Mouse (Mus musculus): ENCODE data around the gene Mindy4. TPM values are rescaled to one million over a fixed set of nuclear protein-coding genes. Genes with fewer than 3 reads are reported as not detected.

Gene Mindy4
- polyA plus RNA-seq, 1 experiment from 2014 or later = 17.0 TPM

DNA sequence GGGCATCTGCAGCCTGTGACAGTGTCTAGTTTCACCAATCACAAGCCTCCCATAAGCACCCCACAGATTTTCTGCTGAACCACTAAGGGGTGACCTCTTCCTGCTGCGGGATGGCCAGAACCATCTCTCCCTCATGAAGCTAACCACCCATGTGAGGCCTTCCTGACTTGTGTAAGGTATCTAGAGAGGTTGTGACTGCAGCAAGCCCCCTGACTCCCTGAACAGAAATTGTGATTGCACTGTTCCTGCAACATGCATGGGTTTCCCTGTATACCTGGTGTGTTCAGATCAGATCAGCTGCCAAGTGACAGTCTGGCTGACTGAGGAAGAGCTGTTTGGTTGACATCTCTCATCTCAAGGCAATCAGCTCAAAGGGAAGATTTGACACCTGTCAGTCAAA, 159.5 kb downstream of the Mindy4 start:
- Histone ChIP-seq H3K9ac (replicated peaks; ENCODE audit: low read length) (no peak overlapping the region), H3K4me2 (replicated peaks; ENCODE audit: low read depth, low read length) (no peak overlapping the region), H3K27ac (ENCODE audit: low read length) (no peak overlapping the region), H3K36me3 (ENCODE audit: insufficient read depth, low read length) (no peaks in the 10 kb centered on the region), H3K27me3 (ENCODE audit: insufficient read depth, low read length) (no peaks in the 10 kb centered on the region), H3K4me1 (ENCODE audit: insufficient read depth, low read length) (0 out of 2 replicates have a peak, but pooled peaks cover 2% of the 10 kb centered on the region), H3K9me3 (ENCODE audit: low read length) (no peaks in the 10 kb centered on the region), H3K4me3 (ENCODE audit: low read length) (no peak overlapping the region)
- WGBS = 90% methylated on average over 1 of the region's 1 CpGs
- no peak for ATAC-seq (ENCODE audit: low FRiP score, low TSS enrichment)

DNA sequence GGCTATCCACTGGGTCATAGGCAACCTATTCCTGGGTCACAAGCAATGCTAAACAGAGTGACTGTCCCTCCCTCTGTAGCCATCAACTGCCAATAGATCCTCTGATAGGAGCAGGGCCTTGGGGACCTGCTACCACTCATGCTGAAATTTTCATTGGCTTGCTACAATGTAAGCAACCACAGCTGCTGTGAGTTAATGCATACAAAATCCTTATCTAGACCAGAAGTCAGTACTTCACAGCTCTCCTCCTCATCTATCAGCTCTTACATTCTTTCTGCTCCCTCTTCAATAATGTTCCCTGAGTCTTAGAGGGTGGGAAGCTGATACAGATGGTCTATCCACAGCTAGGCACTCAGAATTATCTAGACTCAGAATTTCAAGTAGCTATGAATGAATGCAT, 163.9 kb downstream of the Mindy4 start:
- no peaks in the 10 kb centered on the region for H3K9me3 ChIP-seq (ENCODE audit: low read length)
- H3K27ac ChIP-seq (ENCODE audit: low read length) = no peak overlapping the region
- H3K4me3 ChIP-seq (ENCODE audit: low read length) = no peak overlapping the region
- no peaks in the 10 kb centered on the region for H3K27me3 ChIP-seq (ENCODE audit: insufficient read depth, low read length)
- ATAC-seq (ENCODE audit: low FRiP score, low TSS enrichment) = no peak
- H3K4me2 ChIP-seq (replicated peaks; ENCODE audit: low read depth, low read length) = no peak overlapping the region
- no peaks in the 10 kb centered on the region for H3K36me3 ChIP-seq (ENCODE audit: insufficient read depth, low read length)
- no peak overlapping the region for H3K9ac ChIP-seq (replicated peaks; ENCODE audit: low read length)
- H3K4me1 ChIP-seq (ENCODE audit: insufficient read depth, low read length) = no peaks in the 10 kb centered on the region

Small RNA genes lying within 50 kb of the gene (microRNA-seq; reads per million reads assigned to microRNA genes)
- not detected for gene Gm25458

Other genes starting within 250 kb of the Mindy4 start
- 4.8 and 6.4 TPM in 2 replicates for gene Nod1, start 230.8 kb upstream of the Mindy4 start, polyA plus RNA-seq (2015; fragmentation: Nextera tagmentation; extraction: Ambion mirVana)
- 7.9 and 9.8 TPM in 2 replicates for gene Ggct, start 210.4 kb upstream of the Mindy4 start, polyA plus RNA-seq (2015; fragmentation: Nextera tagmentation; extraction: Ambion mirVana)
- 144 and 145 TPM in 2 replicates for gene Gars, start 165.4 kb upstream of the Mindy4 start, polyA plus RNA-seq (2015; fragmentation: Nextera tagmentation; extraction: Ambion mirVana)
- 0.11 and 0.12 TPM in 2 replicates for gene Crhr2, start 70.4 kb upstream of the Mindy4 start, polyA plus RNA-seq (2015; fragmentation: Nextera tagmentation; extraction: Ambion mirVana)
- gene Inmt, start 28.3 kb upstream of the Mindy4 start, polyA plus RNA-seq (2015; fragmentation: Nextera tagmentation; extraction: Ambion mirVana) = 11.2 and 13.8 TPM in 2 replicates
- 50.8 and 69.9 TPM in 2 replicates for gene Aqp1, start 133.0 kb downstream of the Mindy4 start, polyA plus RNA-seq (2015; fragmentation: Nextera tagmentation; extraction: Ambion mirVana)
- 0.17 and 0.18 TPM in 2 replicates for gene Ghrhr, start 172.9 kb downstream of the Mindy4 start, polyA plus RNA-seq (2015; fragmentation: Nextera tagmentation; extraction: Ambion mirVana)
- 2.5 and 2.7 TPM in 2 replicates for gene Adcyap1r1, start 248.6 kb downstream of the Mindy4 start, polyA plus RNA-seq (2015; fragmentation: Nextera tagmentation; extraction: Ambion mirVana)

Measured in kidney, embryonic 16.5 days (tissue).